Mouse (Mus musculus) brain, embryonic 14.5 days (tissue): Measurements from ENCODE around the gene Baz2b.

Experiments used
- CTCF ChIP-seq: fragments of 200-500 bp; IDR thresholded peaks from 2 replicates; pipeline ENCODE4 v1.5.1; 2012; ENCODE audit warnings: inconsistent platforms, mild to moderate bottlenecking, moderate library complexity, borderline replicate concordance; ENCODE audit not compliant: insufficient read depth, insufficient read length; ENCODE audit errors: extremely low read depth
- POLR2A ChIP-seq: fragments of 200-500 bp; IDR thresholded peaks from 2 replicates; pipeline ENCODE4 v1.6.1; 2012; ENCODE audit warnings: mild to moderate bottlenecking, inconsistent platforms, borderline replicate concordance; ENCODE audit not compliant: poor library complexity, insufficient read depth, insufficient read length, severe bottlenecking; ENCODE audit errors: extremely low read depth

DNA sequence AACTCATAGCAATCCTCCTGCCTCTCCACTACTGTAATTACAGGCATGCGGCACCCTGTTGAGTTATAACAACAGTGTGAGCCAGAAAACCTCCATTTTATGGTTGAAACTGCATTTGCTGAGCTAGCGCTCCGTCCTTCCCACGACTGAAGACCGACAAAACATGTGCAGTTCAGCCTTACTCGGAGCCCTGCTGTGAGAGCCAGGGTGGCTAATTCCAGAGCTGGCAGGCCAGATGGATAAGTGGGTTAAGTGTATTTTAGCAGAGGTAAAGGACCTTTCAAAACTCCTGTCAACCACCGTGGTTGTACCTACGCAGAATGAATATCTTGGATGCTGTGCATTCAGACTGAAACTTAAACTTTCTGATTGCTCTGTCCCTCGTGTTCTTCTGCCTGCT lies 355.3 kb downstream of the Baz2b start:
- TF ChIP-seq CTCF (no peak), POLR2A (no peak)
